Mouse (Mus musculus): Measurements from ENCODE around the gene Cacna1f. TPM values are rescaled to one million over a fixed set of nuclear protein-coding genes. Genes with fewer than 3 reads are reported as not detected.

The Cacna1f gene
- polyA plus RNA-seq, 1 experiment from 2014 or later: 0.13 TPM

- Histone ChIP-seq H3K9ac (replicated peaks; ENCODE audit: low read depth, low read length) (no peak overlapping the region), H3K27ac (ENCODE audit: low read length) (peak overlapping the region; percentile 86; the same call in 1 of the 2 replicates), H3K36me3 (ENCODE audit: control insufficient read depth, insufficient read depth, low read length) (no peaks in the 10 kb centered on the region), H3K27me3 (ENCODE audit: control insufficient read depth, insufficient read depth, low read length) (no peaks in the 10 kb centered on the region), H3K9me3 (ENCODE audit: control insufficient read depth, low read depth, low read length) (no peaks in the 10 kb centered on the region), H3K4me2 (replicated peaks; ENCODE audit: low read depth, low read length) (peak overlapping the region; percentile 42), H3K4me3 (ENCODE audit: low read depth, low read length) (peak overlapping the region; percentile 18; the same call in 1 of the 2 replicates), H3K4me1 (ENCODE audit: control insufficient read depth, insufficient read depth, low read length) (peaks cover 6% of the 10 kb centered on the region; the same call in 1 of the 2 replicates)
- ATAC-seq (ENCODE audit: insufficient number of reproducible peaks, insufficient read depth, low FRiP score, low read depth): no peak
- 31% methylated on average over 10 of the region's 10 CpGs for WGBS
Measured at GRCm38 (mm10) chrX:7675001-7675380, 68.1 kb downstream of the Cacna1f start.

- Histone ChIP-seq H3K9ac (replicated peaks; ENCODE audit: low read depth, low read length) (no peak overlapping the region), H3K4me3 (ENCODE audit: low read depth, low read length) (no peak overlapping the region), H3K9me3 (ENCODE audit: control insufficient read depth, low read depth, low read length) (no peaks in the 10 kb centered on the region), H3K27ac (ENCODE audit: low read length) (no peak overlapping the region), H3K27me3 (ENCODE audit: control insufficient read depth, insufficient read depth, low read length) (no peaks in the 10 kb centered on the region), H3K36me3 (ENCODE audit: control insufficient read depth, insufficient read depth, low read length) (no peaks in the 10 kb centered on the region), H3K4me1 (ENCODE audit: control insufficient read depth, insufficient read depth, low read length) (0 out of 2 replicates have a peak, but pooled peaks cover 2% of the 10 kb centered on the region), H3K4me2 (replicated peaks; ENCODE audit: low read depth, low read length) (no peak overlapping the region)
- ATAC-seq (ENCODE audit: insufficient number of reproducible peaks, insufficient read depth, low FRiP score, low read depth): no peak
- 50% methylated on average over 3 of the region's 3 CpGs for WGBS
Measured at GRCm38 (mm10) chrX:7678986-7679385, 72.1 kb downstream of the Cacna1f start.

- no peak overlapping the region for H3K27ac ChIP-seq (ENCODE audit: low read length)
- no peaks in the 10 kb centered on the region for H3K9me3 ChIP-seq (ENCODE audit: control insufficient read depth, low read depth, low read length)
- H3K9ac ChIP-seq (replicated peaks; ENCODE audit: low read depth, low read length): no peak overlapping the region
- no peaks in the 10 kb centered on the region for H3K27me3 ChIP-seq (ENCODE audit: control insufficient read depth, insufficient read depth, low read length)
- 18% methylated on average over 27 of the region's 27 CpGs for WGBS
- H3K4me1 ChIP-seq (ENCODE audit: control insufficient read depth, insufficient read depth, low read length): 0 out of 2 replicates have a peak, but pooled peaks cover 2% of the 10 kb centered on the region
- peak; percentile 95 for ATAC-seq (ENCODE audit: insufficient number of reproducible peaks, insufficient read depth, low FRiP score, low read depth)
- peak overlapping the region; percentile 43 for H3K4me2 ChIP-seq (replicated peaks; ENCODE audit: low read depth, low read length)
- H3K4me3 ChIP-seq (ENCODE audit: low read depth, low read length): peak overlapping the region; percentile 15
- H3K36me3 ChIP-seq (ENCODE audit: control insufficient read depth, insufficient read depth, low read length): no peaks in the 10 kb centered on the region
Measured at GRCm38 (mm10) chrX:7679405-7680056, 72.6 kb downstream of the Cacna1f start.

- H3K27me3 ChIP-seq (ENCODE audit: control insufficient read depth, insufficient read depth, low read length): no peaks in the 10 kb centered on the region
- H3K9me3 ChIP-seq (ENCODE audit: control insufficient read depth, low read depth, low read length): no peaks in the 10 kb centered on the region
- H3K4me2 ChIP-seq (replicated peaks; ENCODE audit: low read depth, low read length): peak overlapping the region; percentile 43
- peak; percentile 28; the same call in 1 of the 2 replicates for ATAC-seq (ENCODE audit: insufficient number of reproducible peaks, insufficient read depth, low FRiP score, low read depth)
- 23% methylated on average over 12 of the region's 12 CpGs for WGBS
- H3K9ac ChIP-seq (replicated peaks; ENCODE audit: low read depth, low read length): no peak overlapping the region
- no peak overlapping the region for H3K27ac ChIP-seq (ENCODE audit: low read length)
- no peaks in the 10 kb centered on the region for H3K36me3 ChIP-seq (ENCODE audit: control insufficient read depth, insufficient read depth, low read length)
- H3K4me3 ChIP-seq (ENCODE audit: low read depth, low read length): peak overlapping the region; percentile 15; the same call in 1 of the 2 replicates
- H3K4me1 ChIP-seq (ENCODE audit: control insufficient read depth, insufficient read depth, low read length): no peaks in the 10 kb centered on the region
Measured at GRCm38 (mm10) chrX:7680057-7680412, 73.2 kb downstream of the Cacna1f start.

DNA sequence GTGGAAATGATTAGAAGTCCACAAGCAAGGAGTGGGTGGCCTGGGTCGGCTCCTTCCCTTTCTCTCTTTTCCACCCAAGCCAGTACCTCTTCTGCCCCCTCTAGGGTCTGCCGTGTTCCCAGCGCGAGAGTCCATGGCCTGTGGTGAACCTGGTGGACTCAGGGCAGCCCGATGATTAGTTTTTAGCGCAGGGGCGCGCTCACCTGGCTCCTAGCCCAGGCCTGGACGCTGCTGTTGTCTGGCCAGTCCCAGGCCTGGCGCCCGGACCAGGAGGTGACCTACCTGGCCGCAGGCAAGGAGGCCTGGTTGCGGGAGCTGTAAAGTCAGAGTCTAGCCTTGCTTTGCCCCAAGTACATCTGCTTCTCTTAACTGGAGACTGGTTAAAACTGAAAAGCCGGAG, 74.0 kb downstream of the Cacna1f start, which contains the start of gene Magix:
Gene Magix (minus strand): TSS at position 388 of the 400 bp plus-strand sequence.
- H3K27ac ChIP-seq (ENCODE audit: low read length): no peak within 1 kb of the TSS
- peak within 1 kb of the TSS; percentile 43 for H3K4me2 ChIP-seq (replicated peaks; ENCODE audit: low read depth, low read length)
- no peaks in the 10 kb centered on the region for H3K4me1 ChIP-seq (ENCODE audit: control insufficient read depth, insufficient read depth, low read length)
- ATAC-seq (ENCODE audit: insufficient number of reproducible peaks, insufficient read depth, low FRiP score, low read depth): no peak
- H3K27me3 ChIP-seq (ENCODE audit: control insufficient read depth, insufficient read depth, low read length): no peaks in the 10 kb centered on the region
- H3K4me3 ChIP-seq (ENCODE audit: low read depth, low read length): peak within 1 kb of the TSS; percentile 15; the same call in 1 of the 2 replicates
- no peak within 1 kb of the TSS for H3K9ac ChIP-seq (replicated peaks; ENCODE audit: low read depth, low read length)
- no peaks in the 10 kb centered on the region for H3K36me3 ChIP-seq (ENCODE audit: control insufficient read depth, insufficient read depth, low read length)
- no peaks in the 10 kb centered on the region for H3K9me3 ChIP-seq (ENCODE audit: control insufficient read depth, low read depth, low read length)
- 70% methylated on average over 14 of the region's 14 CpGs for WGBS

Other genes starting within 250 kb of the Cacna1f start
- gene Usp27x, start 231.3 kb upstream of the Cacna1f start, polyA plus RNA-seq (2014; fragmentation: Nextera tagmentation; extraction: Ambion mirVana): 0.45 and 0.65 TPM in 2 replicates
- 0.07 TPM in 1 of 2 replicates, not detected in the other for gene Foxp3, start 33.4 kb upstream of the Cacna1f start, polyA plus RNA-seq (2014; fragmentation: Nextera tagmentation; extraction: Ambion mirVana)
- 1.9 TPM in 2 replicates for gene Ppp1r3f, start 32.8 kb upstream of the Cacna1f start, polyA plus RNA-seq (2014; fragmentation: Nextera tagmentation; extraction: Ambion mirVana)
- gene Ccdc22, start 1.6 kb upstream of the Cacna1f start, polyA plus RNA-seq (2014; fragmentation: Nextera tagmentation; extraction: Ambion mirVana): 26.2 and 29.4 TPM in 2 replicates
- gene Syp, start 31.4 kb downstream of the Cacna1f start, polyA plus RNA-seq (2014; fragmentation: Nextera tagmentation; extraction: Ambion mirVana): 5.2 and 7.4 TPM in 2 replicates
- gene Prickle3, start 50.2 kb downstream of the Cacna1f start, polyA plus RNA-seq (2014; fragmentation: Nextera tagmentation; extraction: Ambion mirVana): 11.1 and 12.0 TPM in 2 replicates
- gene Plp2, start 64.3 kb downstream of the Cacna1f start, polyA plus RNA-seq (2014; fragmentation: Nextera tagmentation; extraction: Ambion mirVana): 299 and 310 TPM in 2 replicates
- gene Magix, start 74.2 kb downstream of the Cacna1f start, polyA plus RNA-seq (2014; fragmentation: Nextera tagmentation; extraction: Ambion mirVana): 0.71 and 0.80 TPM in 2 replicates
- 39.0 and 42.0 TPM in 2 replicates for gene Gpkow, start 90.0 kb downstream of the Cacna1f start, polyA plus RNA-seq (2014; fragmentation: Nextera tagmentation; extraction: Ambion mirVana)
- 26.7 and 28.8 TPM in 2 replicates for gene Wdr45, start 107.2 kb downstream of the Cacna1f start, polyA plus RNA-seq (2014; fragmentation: Nextera tagmentation; extraction: Ambion mirVana)
- 0.54 TPM in 1 of 2 replicates, not detected in the other for gene Gm45208, start 115.2 kb downstream of the Cacna1f start, polyA plus RNA-seq (2014; fragmentation: Nextera tagmentation; extraction: Ambion mirVana)
- gene Praf2, start 121.4 kb downstream of the Cacna1f start, polyA plus RNA-seq (2014; fragmentation: Nextera tagmentation; extraction: Ambion mirVana): 91.5 and 95.7 TPM in 2 replicates
- gene Ccdc120, start 143.8 kb downstream of the Cacna1f start, polyA plus RNA-seq (2014; fragmentation: Nextera tagmentation; extraction: Ambion mirVana): 18.5 and 24.6 TPM in 2 replicates
- 20.9 and 22.3 TPM in 2 replicates for gene Tfe3, start 155.5 kb downstream of the Cacna1f start, polyA plus RNA-seq (2014; fragmentation: Nextera tagmentation; extraction: Ambion mirVana)
- gene Gripap1, start 182.7 kb downstream of the Cacna1f start, polyA plus RNA-seq (2014; fragmentation: Nextera tagmentation; extraction: Ambion mirVana): 35.7 and 41.8 TPM in 2 replicates
- gene Kcnd1, start 215.2 kb downstream of the Cacna1f start, polyA plus RNA-seq (2014; fragmentation: Nextera tagmentation; extraction: Ambion mirVana): 2.8 and 2.9 TPM in 2 replicates
- gene Otud5, start 234.3 kb downstream of the Cacna1f start, polyA plus RNA-seq (2014; fragmentation: Nextera tagmentation; extraction: Ambion mirVana): 28.5 and 33.6 TPM in 2 replicates